Mouse (Mus musculus): ENCODE measurements around the gene Fgf3. TPM values are rescaled to one million over a fixed set of nuclear protein-coding genes. Genes with fewer than 3 reads are reported as not detected.

The Fgf3 gene
- polyA plus RNA-seq, 1 experiment: 2.4 TPM

DNA sequence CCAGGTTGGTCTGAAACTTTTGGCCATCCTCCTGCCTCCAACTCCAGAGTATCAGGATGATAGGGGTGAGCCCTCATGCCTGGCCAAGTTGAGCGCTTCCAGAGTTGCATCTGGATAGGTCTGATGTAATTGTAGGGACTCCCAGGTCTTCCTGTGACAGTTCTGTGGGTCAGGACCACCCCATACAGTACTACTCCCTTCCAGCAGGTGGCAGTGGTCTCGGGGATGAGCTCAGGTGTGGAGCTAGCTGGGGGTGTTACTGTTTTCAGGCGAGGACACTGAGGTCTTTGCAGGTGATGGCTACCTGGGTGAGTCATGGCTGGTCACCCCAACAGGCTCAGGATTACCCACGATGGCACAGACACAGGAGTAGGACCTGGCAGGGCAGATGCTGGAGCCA, 8.3 kb downstream of the Fgf3 start:
- WGBS: 8% methylated on average over 4 of the region's 4 CpGs
- Histone ChIP-seq H3K27ac (ENCODE audit: control insufficient read depth, insufficient read depth, low read depth, low read length, poor library complexity) (no peak overlapping the region), H3K4me3 (replicated peaks; ENCODE audit: control insufficient read depth, low read depth, low read length) (no peak overlapping the region), H3K4me1 (ENCODE audit: control insufficient read depth, insufficient read depth, low read length) (no peaks in the 10 kb centered on the region)
- TF ChIP-seq POLR2A (IDR thresholded peaks at IDR 0.05; ENCODE audit: borderline replicate concordance, control insufficient read depth, low read depth, low read length) (no peak), CTCF (IDR thresholded peaks at IDR 0.05; ENCODE audit: control insufficient read depth, insufficient read depth, low read length) (peak; percentile 76)

DNA sequence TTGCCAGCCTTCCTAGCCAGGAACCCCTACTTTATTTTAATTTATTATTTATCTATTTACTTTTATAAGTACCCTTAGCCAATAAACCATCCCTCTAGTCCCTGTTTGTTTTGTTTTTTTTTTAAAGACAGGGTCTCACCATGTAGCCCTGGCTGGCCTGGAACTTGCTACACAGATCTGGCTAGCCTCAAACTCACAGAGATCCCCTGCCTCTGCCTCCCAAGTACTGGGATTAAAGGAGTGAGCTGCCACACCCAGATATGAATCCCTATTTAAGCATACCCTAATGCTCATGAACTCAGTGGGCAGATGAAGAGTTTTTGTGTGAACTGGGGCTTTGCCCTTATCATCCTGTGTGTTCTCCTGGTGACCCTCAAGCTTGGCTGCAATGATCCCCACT, 9.2 kb downstream of the Fgf3 start, which contains the start of gene Fgf4:
Gene Fgf4, plus strand, starts transcription at position 301 of the 400 bp plus-strand sequence.
- H3K27ac ChIP-seq (ENCODE audit: control insufficient read depth, insufficient read depth, low read depth, low read length, poor library complexity): no peak within 1 kb of the TSS
- no peaks in the 10 kb centered on the region for H3K4me1 ChIP-seq (ENCODE audit: control insufficient read depth, insufficient read depth, low read length)
- TF ChIP-seq POLR2A (IDR thresholded peaks at IDR 0.05; ENCODE audit: borderline replicate concordance, control insufficient read depth, low read depth, low read length): no peak
- TF ChIP-seq CTCF (IDR thresholded peaks at IDR 0.05; ENCODE audit: control insufficient read depth, insufficient read depth, low read length): no peak
- no peak within 1 kb of the TSS for H3K4me3 ChIP-seq (replicated peaks; ENCODE audit: control insufficient read depth, low read depth, low read length)

- TF ChIP-seq CTCF (IDR thresholded peaks at IDR 0.05; ENCODE audit: control insufficient read depth, insufficient read depth, low read length) (no peak), POLR2A (IDR thresholded peaks at IDR 0.05; ENCODE audit: borderline replicate concordance, control insufficient read depth, low read depth, low read length) (no peak)
- Histone ChIP-seq H3K4me3 (replicated peaks; ENCODE audit: control insufficient read depth, low read depth, low read length) (no peak overlapping the region), H3K27ac (ENCODE audit: control insufficient read depth, insufficient read depth, low read depth, low read length, poor library complexity) (no peak overlapping the region), H3K4me1 (ENCODE audit: control insufficient read depth, insufficient read depth, low read length) (no peaks in the 10 kb centered on the region)
- WGBS: 74% methylated on average over 3 of the region's 3 CpGs
These were observed 13.4 kb downstream of the Fgf3 start for GRCm38 (mm10) chr7:144851321-144851720.

DNA sequence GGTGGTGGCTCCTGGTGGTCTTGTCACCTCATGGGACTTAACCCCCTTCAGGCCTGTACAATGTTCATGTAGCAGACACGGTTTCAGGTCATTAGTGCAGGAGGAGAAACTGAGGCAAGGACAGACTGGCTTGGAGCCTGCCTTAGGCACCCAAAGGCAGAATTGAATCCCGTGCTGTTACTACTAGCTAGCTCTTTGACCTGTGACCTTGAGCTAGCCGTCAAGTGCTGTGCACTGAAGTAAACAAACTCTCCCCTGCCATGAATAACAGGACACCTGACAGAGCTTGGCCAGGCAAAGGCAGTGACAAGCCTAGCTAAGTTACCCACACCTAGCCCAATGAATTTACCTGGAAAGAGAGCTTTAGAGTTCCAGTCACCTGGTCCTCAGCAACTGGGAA, 17.1 kb downstream of the Fgf3 start:
- Histone ChIP-seq H3K4me3 (replicated peaks; ENCODE audit: control insufficient read depth, low read depth, low read length) (no peak overlapping the region), H3K4me1 (ENCODE audit: control insufficient read depth, insufficient read depth, low read length) (no peaks in the 10 kb centered on the region), H3K27ac (ENCODE audit: control insufficient read depth, insufficient read depth, low read depth, low read length, poor library complexity) (no peak overlapping the region)
- 65% methylated on average over 3 of the region's 3 CpGs for WGBS
- TF ChIP-seq POLR2A (IDR thresholded peaks at IDR 0.05; ENCODE audit: borderline replicate concordance, control insufficient read depth, low read depth, low read length) (no peak), CTCF (IDR thresholded peaks at IDR 0.05; ENCODE audit: control insufficient read depth, insufficient read depth, low read length) (no peak)

DNA sequence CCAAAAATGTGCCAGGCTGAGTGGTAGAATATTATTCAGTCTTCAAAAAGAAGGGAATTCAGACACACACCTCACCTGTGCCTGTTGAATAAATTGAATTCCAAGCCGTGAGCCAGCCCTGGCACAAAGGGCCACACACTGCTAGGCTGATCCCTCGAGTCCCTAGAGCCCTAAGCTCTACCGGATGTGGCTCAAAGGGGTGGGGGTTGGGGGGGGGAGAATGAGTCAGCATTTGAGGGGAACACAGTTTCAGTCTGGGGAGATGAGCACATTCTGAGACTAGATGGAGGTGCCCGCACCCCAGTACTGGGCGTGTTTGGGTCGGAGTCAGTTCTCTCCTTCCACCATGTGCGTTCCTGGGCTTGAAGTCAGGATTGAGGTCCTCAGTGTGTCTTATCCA, 19.3 kb downstream of the Fgf3 start:
- H3K4me3 ChIP-seq (replicated peaks; ENCODE audit: control insufficient read depth, low read depth, low read length): no peak overlapping the region
- 44% methylated on average over 7 of the region's 7 CpGs for WGBS
- H3K27ac ChIP-seq (ENCODE audit: control insufficient read depth, insufficient read depth, low read depth, low read length, poor library complexity): no peak overlapping the region
- H3K4me1 ChIP-seq (ENCODE audit: control insufficient read depth, insufficient read depth, low read length): no peaks in the 10 kb centered on the region
- TF ChIP-seq CTCF (IDR thresholded peaks at IDR 0.05; ENCODE audit: control insufficient read depth, insufficient read depth, low read length) (no peak), POLR2A (IDR thresholded peaks at IDR 0.05; ENCODE audit: borderline replicate concordance, control insufficient read depth, low read depth, low read length) (no peak)

DNA sequence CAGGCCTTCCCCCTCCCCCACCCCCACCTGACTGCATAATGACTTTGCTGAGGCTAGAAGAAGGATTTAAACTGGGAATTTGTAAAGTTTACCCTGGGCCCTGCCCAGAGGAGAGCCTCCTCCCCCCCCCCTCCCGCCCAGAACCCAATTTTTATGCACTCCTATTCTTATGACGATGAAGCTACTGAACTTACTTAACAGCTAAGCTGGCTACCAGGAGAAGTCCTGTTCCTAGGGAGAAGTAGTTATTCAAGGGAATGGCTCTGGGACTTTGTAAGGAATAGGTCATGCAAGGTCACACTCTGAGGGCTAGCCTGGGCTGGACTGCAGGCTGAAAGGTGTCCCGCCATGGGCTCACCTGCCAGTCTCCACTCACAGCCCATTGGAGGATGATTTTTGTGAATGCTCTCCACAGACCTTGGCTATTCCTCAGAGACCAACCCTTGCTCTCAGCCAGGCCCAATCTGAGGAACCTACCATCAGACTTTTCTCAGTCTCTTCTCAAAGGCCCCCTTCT, 20.0 kb downstream of the Fgf3 start:
- no peak for TF ChIP-seq CTCF (IDR thresholded peaks at IDR 0.05; ENCODE audit: control insufficient read depth, insufficient read depth, low read length)
- TF ChIP-seq POLR2A (IDR thresholded peaks at IDR 0.05; ENCODE audit: borderline replicate concordance, control insufficient read depth, low read depth, low read length): no peak
- Histone ChIP-seq H3K4me1 (ENCODE audit: control insufficient read depth, insufficient read depth, low read length) (no peaks in the 10 kb centered on the region), H3K4me3 (replicated peaks; ENCODE audit: control insufficient read depth, low read depth, low read length) (no peak overlapping the region), H3K27ac (ENCODE audit: control insufficient read depth, insufficient read depth, low read depth, low read length, poor library complexity) (no peak overlapping the region)
- WGBS: 78% methylated on average over 3 of the region's 3 CpGs

GRCm38 (mm10) chr7:144858702-144859101, 20.8 kb downstream of the Fgf3 start:
- TF ChIP-seq CTCF (IDR thresholded peaks at IDR 0.05; ENCODE audit: control insufficient read depth, insufficient read depth, low read length): no peak
- TF ChIP-seq POLR2A (IDR thresholded peaks at IDR 0.05; ENCODE audit: borderline replicate concordance, control insufficient read depth, low read depth, low read length): no peak
- Histone ChIP-seq H3K4me3 (replicated peaks; ENCODE audit: control insufficient read depth, low read depth, low read length) (no peak overlapping the region), H3K4me1 (ENCODE audit: control insufficient read depth, insufficient read depth, low read length) (no peaks in the 10 kb centered on the region), H3K27ac (ENCODE audit: control insufficient read depth, insufficient read depth, low read depth, low read length, poor library complexity) (no peak overlapping the region)
- WGBS: 90% methylated on average over 1 of the region's 1 CpGs

DNA sequence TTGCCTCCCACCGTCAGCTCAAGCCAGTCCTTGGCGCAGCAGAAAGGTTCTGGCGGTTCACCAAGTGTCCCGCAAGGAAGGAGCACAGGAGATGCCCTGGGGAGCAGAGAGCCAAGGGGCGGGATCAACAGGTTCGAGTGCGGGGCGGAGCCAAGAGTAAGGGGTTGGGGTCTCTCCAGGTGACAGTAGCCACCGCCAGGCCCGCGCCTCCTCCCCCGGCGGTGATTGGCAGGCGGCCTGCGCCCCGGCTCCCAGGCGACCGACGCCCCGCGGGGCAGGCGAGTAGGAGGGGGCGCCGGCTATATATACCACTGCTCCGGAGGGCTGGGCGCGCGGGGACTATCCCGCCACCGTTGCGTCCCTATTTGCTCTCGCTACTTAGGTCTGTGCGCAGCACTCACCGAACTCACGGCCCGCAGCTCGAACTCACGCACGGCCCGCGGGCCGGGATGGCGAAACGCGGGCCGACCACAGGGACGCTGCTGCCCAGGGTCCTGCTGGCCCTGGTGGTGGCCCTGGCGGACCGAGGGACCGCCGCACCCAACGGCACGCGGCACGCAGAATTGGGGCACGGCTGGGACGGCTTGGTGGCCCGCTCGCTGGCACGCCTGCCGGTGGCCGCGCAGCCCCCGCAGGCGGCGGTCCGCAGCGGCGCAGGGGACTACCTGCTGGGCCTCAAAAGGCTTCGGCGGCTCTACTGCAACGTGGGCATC, 23.3 kb downstream of the Fgf3 start:
- H3K4me1 ChIP-seq (ENCODE audit: control insufficient read depth, insufficient read depth, low read length): no peaks in the 10 kb centered on the region
- no peak overlapping the region for H3K4me3 ChIP-seq (replicated peaks; ENCODE audit: control insufficient read depth, low read depth, low read length)
- H3K27ac ChIP-seq (ENCODE audit: control insufficient read depth, insufficient read depth, low read depth, low read length, poor library complexity): no peak overlapping the region; the same call in 1 of the 2 replicates
- TF ChIP-seq POLR2A (IDR thresholded peaks at IDR 0.05; ENCODE audit: borderline replicate concordance, control insufficient read depth, low read depth, low read length) (no peak), CTCF (IDR thresholded peaks at IDR 0.05; ENCODE audit: control insufficient read depth, insufficient read depth, low read length) (no peak)
- WGBS: 4% methylated on average over 71 of the region's 72 CpGs

DNA sequence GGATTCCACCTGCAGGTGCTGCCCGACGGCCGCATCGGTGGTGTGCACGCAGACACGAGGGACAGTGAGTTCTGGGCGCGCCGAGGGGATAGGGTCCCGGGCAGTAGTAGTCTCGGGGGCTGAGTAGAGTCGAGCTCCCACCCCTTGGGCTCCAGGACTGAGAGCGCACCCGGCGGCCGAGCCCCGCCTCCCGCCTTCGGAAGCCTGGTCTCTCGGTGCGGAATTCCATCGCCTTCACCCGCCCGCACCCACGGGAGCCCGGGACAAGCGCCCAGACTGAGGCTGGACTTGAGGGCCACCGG, 23.8 kb downstream of the Fgf3 start:
- no peaks in the 10 kb centered on the region for H3K4me1 ChIP-seq (ENCODE audit: control insufficient read depth, insufficient read depth, low read length)
- WGBS: 3% methylated on average over 28 of the region's 28 CpGs
- no peak overlapping the region for H3K27ac ChIP-seq (ENCODE audit: control insufficient read depth, insufficient read depth, low read depth, low read length, poor library complexity)
- H3K4me3 ChIP-seq (replicated peaks; ENCODE audit: control insufficient read depth, low read depth, low read length): no peak overlapping the region
- no peak for TF ChIP-seq POLR2A (IDR thresholded peaks at IDR 0.05; ENCODE audit: borderline replicate concordance, control insufficient read depth, low read depth, low read length)
- no peak for TF ChIP-seq CTCF (IDR thresholded peaks at IDR 0.05; ENCODE audit: control insufficient read depth, insufficient read depth, low read length)

All from bone marrow, adult 2 months (tissue).